Mouse (Mus musculus): ENCODE results near the gene Prkab2. TPM values are rescaled to one million over a fixed set of nuclear protein-coding genes. Genes with fewer than 3 reads are reported as not detected.

Gene Prkab2
- polyA plus RNA-seq, 1 experiment from 2014 or later = 17.5 TPM

- Histone ChIP-seq H3K4me1 (ENCODE audit: control insufficient read depth, insufficient read depth, low read depth, low read length) (no peaks in the 10 kb centered on the region), H3K27me3 (replicated peaks; ENCODE audit: control insufficient read depth, insufficient read depth, low read length) (no peaks in the 10 kb centered on the region), H3K4me2 (ENCODE audit: low read length) (no peak overlapping the region), H3K4me3 (ENCODE audit: low read length) (no peak overlapping the region), H3K9me3 (ENCODE audit: control insufficient read depth, low read length) (no peaks in the 10 kb centered on the region), H3K9ac (ENCODE audit: low read depth, low read length) (no peak overlapping the region), H3K36me3 (ENCODE audit: control insufficient read depth, insufficient read depth, low read length) (peaks cover 45% of the 10 kb centered on the region), H3K27ac (ENCODE audit: low read depth, low read length) (no peak overlapping the region)
- ATAC-seq = no peak
- 88% methylated on average over 6 of the region's 6 CpGs for WGBS
Measured at GRCm38 (mm10) chr3:97693806-97694205, 35.8 kb downstream of the Prkab2 start.

- WGBS = 86% methylated on average over 9 of the region's 9 CpGs
- ATAC-seq = no peak
- Histone ChIP-seq H3K9ac (ENCODE audit: low read depth, low read length) (no peak overlapping the region), H3K4me1 (ENCODE audit: control insufficient read depth, insufficient read depth, low read depth, low read length) (no peaks in the 10 kb centered on the region), H3K27ac (ENCODE audit: low read depth, low read length) (no peak overlapping the region), H3K9me3 (ENCODE audit: control insufficient read depth, low read length) (no peaks in the 10 kb centered on the region), H3K36me3 (ENCODE audit: control insufficient read depth, insufficient read depth, low read length) (peaks cover 35% of the 10 kb centered on the region), H3K27me3 (replicated peaks; ENCODE audit: control insufficient read depth, insufficient read depth, low read length) (no peaks in the 10 kb centered on the region), H3K4me3 (ENCODE audit: low read length) (no peak overlapping the region), H3K4me2 (ENCODE audit: low read length) (no peak overlapping the region)
Measured at GRCm38 (mm10) chr3:97696866-97697265, 38.9 kb downstream of the Prkab2 start.

- Histone ChIP-seq H3K9ac (ENCODE audit: low read depth, low read length) (no peak overlapping the region), H3K27ac (ENCODE audit: low read depth, low read length) (no peak overlapping the region), H3K4me3 (ENCODE audit: low read length) (no peak overlapping the region), H3K4me2 (ENCODE audit: low read length) (no peak overlapping the region), H3K36me3 (ENCODE audit: control insufficient read depth, insufficient read depth, low read length) (peaks cover 35% of the 10 kb centered on the region), H3K27me3 (replicated peaks; ENCODE audit: control insufficient read depth, insufficient read depth, low read length) (no peaks in the 10 kb centered on the region), H3K4me1 (ENCODE audit: control insufficient read depth, insufficient read depth, low read depth, low read length) (no peaks in the 10 kb centered on the region), H3K9me3 (ENCODE audit: control insufficient read depth, low read length) (no peaks in the 10 kb centered on the region)
- WGBS = 86% methylated on average over 9 of the region's 9 CpGs
- ATAC-seq = no peak
Measured at GRCm38 (mm10) chr3:97697291-97697690, 39.3 kb downstream of the Prkab2 start.

GRCm38 (mm10) chr3:97699061-97699460, 41.1 kb downstream of the Prkab2 start:
- Histone ChIP-seq H3K27ac (ENCODE audit: low read depth, low read length) (no peak overlapping the region), H3K27me3 (replicated peaks; ENCODE audit: control insufficient read depth, insufficient read depth, low read length) (no peaks in the 10 kb centered on the region), H3K9ac (ENCODE audit: low read depth, low read length) (no peak overlapping the region), H3K4me1 (ENCODE audit: control insufficient read depth, insufficient read depth, low read depth, low read length) (no peaks in the 10 kb centered on the region), H3K4me2 (ENCODE audit: low read length) (no peak overlapping the region), H3K4me3 (ENCODE audit: low read length) (no peak overlapping the region), H3K36me3 (ENCODE audit: control insufficient read depth, insufficient read depth, low read length) (peaks cover 31% of the 10 kb centered on the region), H3K9me3 (ENCODE audit: control insufficient read depth, low read length) (no peaks in the 10 kb centered on the region)
- 83% methylated on average over 3 of the region's 3 CpGs for WGBS
- no peak for ATAC-seq

- WGBS = 79% methylated on average over 3 of the region's 3 CpGs
- H3K27me3 ChIP-seq (replicated peaks; ENCODE audit: control insufficient read depth, insufficient read depth, low read length) = no peaks in the 10 kb centered on the region
- H3K4me2 ChIP-seq (ENCODE audit: low read length) = no peak overlapping the region
- H3K27ac ChIP-seq (ENCODE audit: low read depth, low read length) = no peak overlapping the region
- no peaks in the 10 kb centered on the region for H3K4me1 ChIP-seq (ENCODE audit: control insufficient read depth, insufficient read depth, low read depth, low read length)
- no peaks in the 10 kb centered on the region for H3K9me3 ChIP-seq (ENCODE audit: control insufficient read depth, low read length)
- ATAC-seq = no peak
- H3K9ac ChIP-seq (ENCODE audit: low read depth, low read length) = no peak overlapping the region
- H3K4me3 ChIP-seq (ENCODE audit: low read length) = no peak overlapping the region
- H3K36me3 ChIP-seq (ENCODE audit: control insufficient read depth, insufficient read depth, low read length) = peaks cover 19% of the 10 kb centered on the region; the same call in 1 of the 2 replicates
Measured at GRCm38 (mm10) chr3:97701198-97701597, 43.2 kb downstream of the Prkab2 start.

- Histone ChIP-seq H3K27me3 (replicated peaks; ENCODE audit: control insufficient read depth, insufficient read depth, low read length) (no peaks in the 10 kb centered on the region), H3K4me3 (ENCODE audit: low read length) (no peak overlapping the region), H3K9me3 (ENCODE audit: control insufficient read depth, low read length) (no peaks in the 10 kb centered on the region), H3K4me2 (ENCODE audit: low read length) (no peak overlapping the region), H3K9ac (ENCODE audit: low read depth, low read length) (no peak overlapping the region), H3K27ac (ENCODE audit: low read depth, low read length) (no peak overlapping the region), H3K36me3 (ENCODE audit: control insufficient read depth, insufficient read depth, low read length) (peaks cover 14% of the 10 kb centered on the region; the same call in 1 of the 2 replicates), H3K4me1 (ENCODE audit: control insufficient read depth, insufficient read depth, low read depth, low read length) (no peaks in the 10 kb centered on the region)
- ATAC-seq = no peak
- 93% methylated on average over 11 of the region's 11 CpGs for WGBS
Measured at GRCm38 (mm10) chr3:97702448-97703080, 44.6 kb downstream of the Prkab2 start.

- Histone ChIP-seq H3K27ac (ENCODE audit: low read depth, low read length) (no peak overlapping the region), H3K9me3 (ENCODE audit: control insufficient read depth, low read length) (no peaks in the 10 kb centered on the region), H3K27me3 (replicated peaks; ENCODE audit: control insufficient read depth, insufficient read depth, low read length) (no peaks in the 10 kb centered on the region), H3K4me2 (ENCODE audit: low read length) (no peak overlapping the region), H3K36me3 (ENCODE audit: control insufficient read depth, insufficient read depth, low read length) (peaks cover 21% of the 10 kb centered on the region), H3K4me1 (ENCODE audit: control insufficient read depth, insufficient read depth, low read depth, low read length) (no peaks in the 10 kb centered on the region), H3K4me3 (ENCODE audit: low read length) (no peak overlapping the region), H3K9ac (ENCODE audit: low read depth, low read length) (no peak overlapping the region)
- ATAC-seq = no peak
- WGBS = 91% methylated on average over 3 of the region's 3 CpGs
Measured at GRCm38 (mm10) chr3:97705508-97705907, 47.5 kb downstream of the Prkab2 start.

GRCm38 (mm10) chr3:97706561-97706960, 48.6 kb downstream of the Prkab2 start:
- Histone ChIP-seq H3K4me1 (ENCODE audit: control insufficient read depth, insufficient read depth, low read depth, low read length) (no peaks in the 10 kb centered on the region), H3K36me3 (ENCODE audit: control insufficient read depth, insufficient read depth, low read length) (peaks cover 21% of the 10 kb centered on the region), H3K27ac (ENCODE audit: low read depth, low read length) (no peak overlapping the region), H3K9me3 (ENCODE audit: control insufficient read depth, low read length) (no peaks in the 10 kb centered on the region), H3K9ac (ENCODE audit: low read depth, low read length) (no peak overlapping the region), H3K4me2 (ENCODE audit: low read length) (no peak overlapping the region), H3K4me3 (ENCODE audit: low read length) (no peak overlapping the region), H3K27me3 (replicated peaks; ENCODE audit: control insufficient read depth, insufficient read depth, low read length) (no peaks in the 10 kb centered on the region)
- 84% methylated on average over 4 of the region's 4 CpGs for WGBS
- no peak for ATAC-seq

GRCm38 (mm10) chr3:97710134-97710533, 52.1 kb downstream of the Prkab2 start:
- Histone ChIP-seq H3K4me1 (ENCODE audit: control insufficient read depth, insufficient read depth, low read depth, low read length) (no peaks in the 10 kb centered on the region), H3K27me3 (replicated peaks; ENCODE audit: control insufficient read depth, insufficient read depth, low read length) (no peaks in the 10 kb centered on the region), H3K9me3 (ENCODE audit: control insufficient read depth, low read length) (no peaks in the 10 kb centered on the region), H3K27ac (ENCODE audit: low read depth, low read length) (no peak overlapping the region), H3K36me3 (ENCODE audit: control insufficient read depth, insufficient read depth, low read length) (peaks cover 24% of the 10 kb centered on the region), H3K9ac (ENCODE audit: low read depth, low read length) (no peak overlapping the region), H3K4me2 (ENCODE audit: low read length) (no peak overlapping the region), H3K4me3 (ENCODE audit: low read length) (no peak overlapping the region)
- 88% methylated on average over 11 of the region's 11 CpGs for WGBS
- ATAC-seq = no peak
